Mouse (Mus musculus): Measurements from ENCODE around the gene Il4ra.

The Il4ra gene

DNA sequence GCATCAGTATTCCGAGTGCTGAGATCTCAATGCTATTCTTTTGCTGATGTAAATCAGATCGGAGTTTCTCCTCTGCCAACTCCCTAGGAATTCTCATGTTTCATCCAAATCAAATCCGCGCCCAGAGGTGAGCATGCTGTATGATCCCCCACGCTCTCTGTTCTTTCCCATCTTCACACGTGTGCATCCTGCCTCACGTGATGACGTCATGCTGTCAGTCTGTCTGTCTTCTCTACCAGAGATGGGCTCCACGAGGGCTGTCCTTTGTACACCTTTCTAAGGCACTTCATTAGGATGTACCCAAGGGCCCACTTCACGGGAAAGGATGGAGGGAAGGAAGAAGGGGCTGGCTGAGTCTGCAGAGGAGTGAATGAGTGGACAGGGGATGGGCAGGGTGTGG lies 48.2 kb downstream of the Il4ra start:
- no peak for DNase-seq (ENCODE audit: low spot score)

DNA sequence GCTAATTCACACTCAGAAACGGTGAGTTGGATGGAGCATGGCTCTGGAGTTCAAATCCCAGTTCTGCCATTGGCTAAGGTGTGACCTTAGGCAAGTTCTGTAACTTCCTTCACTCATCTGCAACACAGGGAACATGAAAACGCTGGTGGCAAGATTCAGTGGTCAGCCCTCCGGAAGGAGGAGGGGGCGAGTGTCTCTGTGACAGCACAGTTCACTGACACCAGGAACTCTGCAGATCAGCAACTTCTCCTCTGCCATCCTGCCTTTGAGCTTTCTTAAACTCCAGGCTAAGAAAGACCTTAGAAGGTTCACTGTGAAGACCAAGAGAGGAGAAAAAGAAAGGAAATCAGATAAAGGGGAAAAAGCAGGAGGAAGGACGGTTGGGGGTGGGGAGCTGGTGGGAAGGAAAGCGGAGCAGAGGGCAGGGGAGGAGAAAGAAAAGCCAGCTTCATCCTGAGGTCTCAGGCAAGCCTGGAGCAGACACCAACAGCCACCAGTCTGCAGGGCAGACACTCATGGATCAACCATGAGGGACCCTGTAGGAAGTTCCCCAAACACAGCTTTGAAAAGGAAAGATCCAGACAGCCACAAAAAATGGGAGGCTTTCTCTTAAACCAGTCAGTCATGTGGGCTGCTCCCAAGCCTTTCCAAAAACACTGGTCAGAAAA lies 48.8 kb downstream of the Il4ra start:
- no peak for DNase-seq (ENCODE audit: low spot score)

DNA sequence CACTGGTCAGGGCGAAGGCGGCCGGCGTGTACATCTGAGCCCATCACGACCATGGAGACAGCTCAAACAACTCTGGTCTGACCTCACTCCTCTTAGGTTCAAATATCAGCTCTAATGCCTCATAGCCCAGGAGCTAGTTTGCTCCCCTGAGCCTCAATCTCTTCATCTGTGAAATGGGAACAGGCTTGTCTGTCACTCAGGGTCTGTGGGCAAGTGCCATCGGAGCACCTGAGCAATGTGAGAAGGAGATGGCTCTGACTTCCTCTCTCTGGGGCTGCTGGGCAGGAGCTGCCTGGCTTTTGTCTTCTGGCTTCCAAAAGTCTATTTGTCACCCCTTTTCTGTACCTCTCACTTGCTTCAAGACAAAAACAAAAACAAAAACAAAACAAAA lies 49.4 kb downstream of the Il4ra start:
- no peak for DNase-seq (ENCODE audit: low spot score)

DNA sequence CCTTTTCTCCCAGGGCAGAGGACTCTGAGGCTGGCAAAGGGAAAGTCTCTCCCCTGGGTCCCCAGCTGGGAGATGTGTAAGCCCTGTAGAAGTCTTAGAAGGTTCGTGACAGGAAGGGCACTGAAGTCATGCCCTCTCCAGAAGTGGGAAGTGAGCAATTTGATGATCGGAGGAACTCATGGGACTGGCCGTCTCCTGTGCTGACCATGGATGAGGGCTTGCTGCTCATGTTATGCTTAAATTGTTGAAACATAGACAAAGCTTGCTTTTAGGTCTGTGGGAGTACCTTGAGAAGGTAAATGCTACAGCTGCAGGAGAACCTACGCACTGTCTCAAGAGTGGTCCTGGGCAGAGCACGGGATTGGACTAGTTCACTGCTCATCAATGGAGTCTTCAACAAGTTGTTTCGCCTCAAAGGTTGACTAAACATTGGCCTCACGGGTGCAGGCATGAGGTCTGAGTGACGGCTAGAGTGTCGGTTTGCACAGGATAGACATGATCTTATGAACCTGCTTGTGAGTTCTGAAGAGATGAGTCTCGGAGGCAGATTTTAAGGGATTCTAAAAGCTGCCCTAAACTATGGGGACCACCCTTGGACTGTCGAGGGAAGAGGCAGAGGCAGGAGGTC lies 50.0 kb downstream of the Il4ra start:
- no peak for DNase-seq (ENCODE audit: low spot score)

DNA sequence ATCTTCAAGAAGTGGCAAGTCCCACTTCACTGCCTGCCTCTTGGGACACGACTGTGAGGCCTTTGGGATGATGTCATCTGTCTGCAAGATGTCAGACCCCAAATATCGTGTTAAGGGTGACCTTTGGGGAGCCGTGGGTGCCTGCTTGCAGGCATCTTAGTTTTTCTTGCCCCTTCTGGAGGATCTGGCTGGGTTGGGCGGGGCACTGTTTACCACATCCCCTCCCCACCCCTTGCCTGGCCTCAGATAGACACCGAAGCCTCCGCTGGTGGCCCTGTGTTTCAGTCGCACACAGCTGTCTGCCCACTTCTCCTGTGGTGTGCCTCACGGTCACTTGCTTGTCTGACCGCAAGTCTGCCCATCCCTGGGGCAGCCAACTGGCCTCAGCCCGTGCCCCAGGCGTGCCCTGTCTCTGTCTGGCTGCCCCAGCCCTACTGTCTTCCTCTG lies 51.3 kb downstream of the Il4ra start, which contains the start of gene Il21r:
Gene Il21r (plus strand): TSS at position 245 of the 447 bp plus-strand sequence.
- no peak for DNase-seq (ENCODE audit: low spot score)

DNA sequence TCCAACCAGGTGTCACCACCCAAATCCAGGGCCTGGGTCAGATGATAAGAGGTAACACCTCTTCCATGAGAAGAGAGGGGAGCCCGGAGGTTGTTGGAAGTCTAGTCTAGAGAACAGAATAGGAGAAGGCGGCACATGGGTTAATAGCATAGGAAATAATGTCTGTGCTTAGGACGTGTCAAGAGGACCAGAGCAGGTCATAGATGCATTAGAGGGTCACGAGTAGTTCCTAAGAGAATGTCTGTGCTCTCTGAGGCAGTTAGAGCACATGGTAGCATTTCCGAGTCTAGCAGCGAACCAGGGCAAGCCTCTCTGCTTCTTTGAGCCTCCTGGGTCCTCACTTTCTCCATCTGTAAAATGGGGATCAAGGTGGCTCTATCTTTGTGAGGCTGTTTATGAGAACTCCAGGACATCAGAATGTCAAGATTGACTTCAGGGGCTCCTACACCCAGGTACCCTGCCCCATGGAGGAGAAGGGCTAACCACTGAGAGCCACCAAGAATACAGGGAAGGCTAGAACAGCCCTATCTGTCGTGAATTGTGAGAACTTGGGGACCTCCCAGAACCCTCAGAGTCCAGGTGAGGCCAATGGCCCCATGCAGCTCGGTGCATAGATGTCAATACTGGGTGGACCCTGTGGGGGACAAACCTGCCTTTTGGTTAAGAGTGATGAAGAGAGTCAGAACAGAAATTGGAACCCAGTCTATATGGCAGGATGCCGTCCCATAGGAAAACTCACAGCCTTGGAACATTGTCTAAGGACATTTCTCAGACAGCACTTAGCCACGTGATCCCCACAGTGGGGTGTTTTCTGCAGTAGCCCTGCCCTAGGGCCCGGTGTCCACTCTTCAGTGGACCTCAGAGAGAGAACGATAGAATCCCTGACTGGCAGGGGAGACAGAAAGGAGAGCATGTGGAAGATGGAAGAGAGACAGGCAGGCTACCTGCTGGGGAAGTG lies 52.7 kb downstream of the Il4ra start:
- DNase-seq (ENCODE audit: low spot score): no peak

DNA sequence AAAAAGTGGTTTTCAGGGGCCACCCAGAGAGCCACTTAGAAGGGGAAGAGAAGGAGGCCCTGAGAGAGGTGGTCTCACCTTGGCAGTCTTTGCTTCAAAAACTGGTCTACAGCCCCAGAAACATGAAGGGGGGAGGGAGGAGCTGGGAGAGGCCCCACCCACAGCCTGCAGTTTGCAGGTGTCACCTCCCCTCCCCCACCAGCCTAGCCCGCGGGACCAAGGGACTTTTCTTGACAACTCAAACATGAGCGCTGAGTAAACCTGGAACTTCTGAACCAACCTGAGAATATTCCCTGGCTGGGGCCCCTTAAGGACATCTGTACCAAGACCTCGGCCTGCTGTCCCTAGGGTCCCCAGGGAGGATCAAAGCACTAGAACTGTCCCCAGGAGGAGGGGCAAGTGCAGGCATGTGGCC lies 53.8 kb downstream of the Il4ra start:
- DNase-seq (ENCODE audit: low spot score): no peak

DNA sequence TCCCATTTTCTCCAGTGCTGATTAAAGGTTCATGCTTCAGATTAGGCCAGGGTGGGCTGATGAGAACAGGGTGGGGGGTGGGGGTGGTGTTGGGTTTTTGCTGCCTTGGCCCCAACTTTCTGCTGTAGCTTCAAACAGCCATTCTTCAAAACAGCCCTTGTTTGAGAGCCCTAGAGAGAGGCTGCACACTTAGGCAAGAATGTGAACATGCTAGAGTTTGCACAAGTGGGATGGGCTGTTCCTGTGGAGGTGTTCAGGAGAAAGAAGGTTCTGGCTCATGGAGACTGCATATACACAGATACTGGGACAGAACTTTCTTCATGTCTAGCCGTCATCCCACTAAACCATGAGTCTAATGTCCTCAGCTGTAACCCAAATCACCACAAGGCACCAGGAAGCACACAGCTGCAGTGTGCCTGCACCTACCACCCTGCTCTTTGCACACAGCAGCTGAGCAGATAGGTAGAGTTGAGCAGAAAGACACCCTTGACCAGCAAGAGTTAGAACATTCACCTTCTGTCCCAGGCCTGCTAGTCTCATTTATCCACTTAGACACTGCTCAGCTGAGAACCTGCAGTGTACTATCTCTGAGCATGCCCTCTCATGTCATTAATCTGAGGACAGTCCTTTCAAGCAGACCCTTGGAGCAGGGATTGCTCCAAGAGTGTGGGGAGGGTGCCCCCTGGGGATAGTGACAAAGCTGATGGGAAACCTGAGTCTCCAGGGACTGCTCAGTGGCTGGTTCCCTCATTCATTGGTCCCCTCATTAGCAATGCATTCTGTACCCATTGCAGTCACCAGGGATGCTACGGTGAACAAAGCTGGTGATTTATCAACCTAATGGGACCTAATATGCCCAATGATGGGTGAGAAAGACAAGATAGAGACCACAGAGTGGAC lies 54.6 kb downstream of the Il4ra start:
- no peak for DNase-seq (ENCODE audit: low spot score)

DNA sequence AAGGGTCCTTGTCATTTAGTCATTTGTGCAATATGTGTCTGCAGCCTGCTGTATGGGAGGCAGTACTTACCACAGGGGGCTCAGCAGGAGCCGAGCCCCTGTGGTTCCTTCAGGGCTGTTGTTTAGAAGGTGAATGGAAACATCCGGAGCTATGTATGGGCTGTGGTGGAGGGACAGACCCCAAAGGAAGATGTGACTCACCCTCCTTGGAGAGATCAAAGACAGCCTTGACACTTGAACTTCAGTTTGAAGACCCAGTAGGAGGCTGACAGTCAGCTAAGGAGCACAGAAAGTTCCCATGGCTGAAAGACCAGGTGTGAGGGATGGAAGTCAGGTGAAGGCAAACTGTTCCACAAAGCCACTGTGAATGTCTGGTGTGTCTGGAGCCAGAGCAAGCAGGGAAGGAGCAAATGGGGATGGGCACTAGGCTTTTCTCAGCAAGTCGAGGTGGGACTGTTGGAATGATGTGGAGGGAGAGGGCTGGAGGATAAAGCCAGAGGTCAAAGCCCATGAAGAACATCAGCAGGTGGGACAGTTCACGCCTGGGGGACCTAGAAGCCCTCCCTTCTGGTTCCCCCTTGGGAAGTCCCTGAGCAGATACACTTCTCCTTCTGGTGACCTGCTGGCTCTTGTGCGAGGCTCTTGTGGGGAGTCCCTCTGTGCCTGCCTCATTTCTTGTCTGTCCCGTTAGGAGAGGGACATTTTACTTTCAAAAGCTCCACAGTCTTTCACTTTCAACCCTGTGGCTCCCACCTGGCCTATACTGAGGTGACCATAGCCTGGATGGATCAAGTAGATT lies 55.7 kb downstream of the Il4ra start:
- DNase-seq (ENCODE audit: low spot score): no peak

DNA sequence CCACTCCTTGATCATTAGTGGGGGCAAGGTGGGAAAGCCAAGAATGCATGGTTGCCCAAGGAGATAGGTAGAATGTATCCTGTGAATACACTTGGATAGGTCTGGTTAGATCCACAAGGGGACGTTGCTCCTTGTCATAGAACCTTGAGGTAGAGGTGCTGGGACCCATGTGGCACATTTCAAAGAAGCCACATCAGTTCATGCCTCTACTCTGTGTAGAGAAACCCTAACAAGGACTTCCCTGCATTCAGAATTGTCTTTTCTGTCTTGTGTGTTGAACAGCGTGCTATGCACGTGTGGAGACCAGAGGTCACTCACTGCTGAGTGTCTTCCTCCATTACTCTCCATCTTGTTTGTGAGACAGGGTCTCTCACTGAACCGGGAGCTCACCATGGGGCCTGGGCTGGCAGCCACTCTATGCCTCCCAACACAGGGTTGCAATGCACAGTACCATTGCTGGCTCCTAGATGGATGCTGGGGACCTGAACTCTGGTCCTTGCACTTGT lies 56.3 kb downstream of the Il4ra start:
- no peak for DNase-seq (ENCODE audit: low spot score)

DNA sequence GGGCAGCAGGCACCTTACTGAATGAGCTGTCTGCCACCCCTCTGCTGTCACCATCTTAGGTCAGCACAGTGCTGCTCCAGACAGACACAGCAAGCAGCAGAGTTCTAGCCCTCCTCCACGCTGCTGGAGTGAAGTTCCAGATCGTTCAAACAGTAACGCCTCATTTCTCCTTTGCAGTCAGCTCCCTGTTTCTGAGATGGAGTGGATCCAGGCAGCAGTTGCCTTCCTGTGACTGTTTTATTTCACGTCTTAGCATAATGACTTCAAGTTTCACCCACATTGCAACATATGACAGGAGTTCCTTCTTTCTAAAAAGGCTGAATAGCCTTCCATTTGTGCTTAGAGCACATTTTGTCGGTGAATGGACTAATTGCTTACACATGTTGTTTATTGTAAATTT lies 61.7 kb downstream of the Il4ra start:
- DNase-seq (ENCODE audit: low spot score): no peak

DNA sequence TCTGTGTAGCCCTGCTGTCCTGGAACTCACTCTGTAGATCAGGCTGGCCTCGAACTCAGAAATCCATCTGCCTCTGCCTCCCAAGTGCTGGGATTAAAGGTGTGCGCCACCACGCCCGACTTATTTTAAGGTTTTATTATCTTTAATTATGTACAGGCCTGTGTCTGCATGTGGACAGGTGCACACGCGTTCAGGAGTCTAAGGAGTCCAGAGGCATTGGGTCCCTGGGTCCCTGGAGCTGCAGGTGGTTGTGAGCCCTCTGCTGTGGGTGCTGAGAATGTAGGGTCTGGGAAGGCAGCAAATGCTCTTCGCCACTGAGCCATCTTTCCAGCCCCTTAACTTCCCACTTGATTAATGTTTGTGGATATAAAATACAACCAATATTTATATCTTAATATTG lies 63.5 kb downstream of the Il4ra start:
- no peak for DNase-seq (ENCODE audit: low spot score)

DNA sequence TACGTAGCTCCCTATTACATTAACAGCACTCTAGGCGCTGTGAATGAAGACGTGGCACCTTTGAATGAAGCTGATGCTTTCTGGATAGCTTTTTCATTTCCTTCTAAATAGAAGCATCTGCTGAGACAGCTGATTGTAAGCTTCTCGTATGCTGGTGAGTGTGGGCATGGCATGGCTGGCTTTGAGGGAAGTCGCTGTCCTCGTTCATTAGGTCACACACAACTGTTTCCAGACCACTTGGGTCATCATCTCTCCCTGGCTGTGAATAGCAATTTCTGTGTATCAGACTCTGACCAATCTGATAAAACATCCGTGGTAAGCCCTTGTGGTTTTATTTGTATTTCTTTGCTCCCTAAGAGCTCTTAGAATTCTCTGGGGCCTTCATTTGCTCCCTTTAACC lies 66.1 kb downstream of the Il4ra start:
- no peak for DNase-seq (ENCODE audit: low spot score)

DNA sequence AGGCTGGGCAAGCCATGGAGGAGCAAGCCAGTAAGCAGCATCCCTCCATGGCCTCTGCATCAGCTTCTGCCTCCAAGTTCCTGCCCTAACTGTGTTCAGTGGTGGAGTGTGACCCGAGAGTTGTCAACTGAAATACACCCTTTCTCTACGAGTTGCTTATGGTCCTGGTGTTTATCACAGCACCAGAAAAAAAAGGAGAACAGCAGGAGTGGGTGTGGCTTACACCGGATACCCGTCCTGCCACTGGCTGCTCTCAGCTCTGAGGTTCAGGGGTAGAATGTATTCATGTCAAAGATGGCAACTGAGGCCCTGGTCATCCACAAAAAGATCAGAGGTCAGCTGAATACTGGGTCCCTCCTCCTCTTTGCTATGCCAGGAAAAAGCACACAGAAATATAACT lies 68.2 kb downstream of the Il4ra start:
- no peak for DNase-seq (ENCODE audit: low spot score)

DNA sequence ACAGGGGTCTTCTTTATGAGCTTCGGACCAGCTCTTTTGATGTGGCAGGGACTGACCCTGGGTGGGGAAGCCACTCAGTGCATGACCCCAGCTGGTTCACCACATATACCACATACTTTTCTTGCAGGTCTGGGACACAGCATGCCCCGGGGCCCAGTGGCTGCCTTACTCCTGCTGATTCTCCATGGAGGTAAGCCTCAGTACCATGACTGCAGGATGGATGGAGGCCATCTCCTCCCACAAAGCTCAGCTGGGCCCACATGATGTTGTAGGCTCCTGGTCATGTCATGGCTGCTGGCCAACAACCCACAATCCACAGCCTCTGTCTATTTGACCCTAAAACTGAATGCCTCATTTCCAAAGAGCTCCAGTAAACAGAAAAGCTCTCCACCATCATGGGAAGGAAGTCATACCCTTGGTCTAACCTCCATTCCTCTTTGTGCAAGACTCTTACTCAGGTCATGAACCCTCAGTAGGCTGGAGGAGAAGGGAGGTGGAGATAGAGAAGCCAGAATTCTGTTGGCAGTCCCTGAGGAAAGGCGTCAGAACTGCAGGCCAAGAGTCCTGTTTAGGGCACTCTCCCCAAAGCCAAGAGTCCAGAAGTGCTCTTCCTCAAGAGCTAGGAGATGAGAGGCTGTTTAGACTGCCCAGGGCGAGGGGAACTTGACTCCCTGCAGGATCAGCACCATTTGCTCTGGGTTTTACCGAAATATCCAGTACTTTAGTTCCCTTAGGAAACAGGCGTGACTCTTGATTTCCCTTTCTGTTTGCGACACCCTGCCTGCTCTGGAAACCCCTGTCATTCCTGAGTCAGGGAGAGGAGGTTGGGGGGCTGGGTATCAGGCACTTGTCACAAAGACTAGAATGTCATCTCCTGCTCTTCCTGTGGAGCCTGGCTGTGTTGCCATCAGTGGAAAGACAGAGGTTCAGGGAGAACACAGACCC lies 71.1 kb downstream of the Il4ra start:
- DNase-seq (ENCODE audit: low spot score): no peak

DNA sequence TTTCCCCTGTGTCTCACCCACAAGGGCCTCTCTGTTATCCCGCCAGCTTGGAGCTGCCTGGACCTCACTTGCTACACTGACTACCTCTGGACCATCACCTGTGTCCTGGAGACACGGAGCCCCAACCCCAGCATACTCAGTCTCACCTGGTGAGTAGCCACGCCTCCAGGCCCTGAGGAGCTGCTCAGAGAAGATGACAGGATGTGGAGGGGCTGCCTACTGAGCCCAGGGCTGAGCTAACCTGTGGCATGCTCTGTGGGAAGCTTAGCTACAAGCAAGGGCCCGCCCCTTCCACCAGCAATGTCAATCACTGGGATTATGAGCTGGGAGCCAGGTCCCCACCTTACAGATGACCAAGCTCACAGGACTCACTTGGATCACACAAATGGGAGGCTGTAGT lies 73.3 kb downstream of the Il4ra start:
- DNase-seq (ENCODE audit: low spot score): no peak

DNA sequence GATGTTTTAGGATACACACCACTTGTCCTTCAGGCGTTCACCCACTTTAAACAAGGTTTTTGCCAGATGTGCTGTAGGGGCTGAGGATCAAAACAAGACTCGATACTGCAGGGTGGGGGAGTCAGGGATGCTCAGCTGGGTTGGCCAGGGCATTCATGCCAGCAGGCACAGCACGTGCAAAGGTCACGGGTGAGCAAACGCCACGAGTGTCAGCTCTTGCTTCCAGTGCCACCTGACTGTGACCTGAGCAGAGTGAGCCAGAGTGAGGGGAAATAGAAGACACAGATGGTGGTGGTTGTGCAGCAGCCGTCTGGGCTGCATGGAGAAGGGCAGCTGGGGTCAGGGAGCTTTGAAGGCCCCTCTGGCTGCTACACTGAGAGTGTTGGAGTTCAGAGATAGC lies 73.9 kb downstream of the Il4ra start:
- no peak for DNase-seq (ENCODE audit: low spot score)

Data from ovary, postnatal 10 days (tissue).